Comparison of ENCODE assay signal across 9 mouse cellular contexts in genomic region chr11:71032491-71033162, GRCm38 (mm10). TPM values are rescaled to one million over a fixed set of nuclear protein-coding genes. Genes with fewer than 3 reads are reported as not detected.
DNase-seq lines count a peak whose midpoint lies in the region; ATAC-seq lines count a peak whose summit lies in the region.
"Had no signal": no experiment of that assay in that cellular context is flagged by ENCODE, and none has a peak within 500 bp of the region (broad histone marks: within the 10 kb centered on the region; RNA-seq: fewer than 3 reads in every experiment).

No protein-coding gene starts in this region.

- peak overlapping the region; percentile 73 for H3K27ac ChIP-seq in kidney, embryonic 15.5 days
- H3K27ac ChIP-seq in embryonic facial prominence, embryonic 10.5 days (replicated peaks), result peak overlapping the region; percentile 93
- H3K27ac ChIP-seq in intestine, embryonic 14.5 days (ENCODE audit: low read depth), result peak overlapping the region; percentile 74
- H3K27ac ChIP-seq in liver, embryonic 11.5 days (ENCODE audit: low read depth, low read length), result no peak overlapping the region

- DNase-seq in kidney, adult 8-10 months, result no peak
- peak; percentile 49 for DNase-seq in embryonic facial prominence, embryonic 10.5 days (ENCODE audit: low spot score)
- DNase-seq in intestine, embryonic 14.5 days (ENCODE audit: low spot score), result peak; percentile 73
- peak; percentile 46 for DNase-seq in liver, embryonic 11.5 days (ENCODE audit: low spot score)
- DNase-seq in right cerebral cortex, postnatal 25 days, result peak; percentile 45
- no peak for DNase-seq in ovary, postnatal 10 days (ENCODE audit: low spot score)

- peak overlapping the region; percentile 57 for H3K9ac ChIP-seq in kidney, embryonic 15.5 days
- H3K9ac ChIP-seq in intestine, embryonic 14.5 days (ENCODE audit: low read length), result peak overlapping the region; percentile 64
- H3K9ac ChIP-seq in liver, embryonic 11.5 days (ENCODE audit: low read depth, low read length), result peak overlapping the region; percentile 28

- H3K4me1 ChIP-seq in kidney, embryonic 15.5 days, result peaks cover 23% of the 10 kb centered on the region
- peaks cover 35% of the 10 kb centered on the region for H3K4me1 ChIP-seq in embryonic facial prominence, embryonic 10.5 days
- peaks cover 6% of the 10 kb centered on the region; the same call in 1 of the 2 replicates for H3K4me1 ChIP-seq in intestine, embryonic 14.5 days (replicated peaks; ENCODE audit: control insufficient read depth, insufficient read depth, low read length)
- H3K4me1 ChIP-seq in liver, embryonic 11.5 days (replicated peaks; ENCODE audit: control insufficient read depth, insufficient read depth, low read length), result no peaks in the 10 kb centered on the region; the same call in 1 of the 2 replicates

- peak overlapping the region; percentile 60 for H3K4me3 ChIP-seq in kidney, embryonic 15.5 days (replicated peaks)
- H3K4me3 ChIP-seq in embryonic facial prominence, embryonic 10.5 days, result peak overlapping the region; percentile 73
- H3K4me3 ChIP-seq in intestine, embryonic 14.5 days (ENCODE audit: low read depth, low read length), result peak overlapping the region; percentile 62
- peak overlapping the region; percentile 45 for H3K4me3 ChIP-seq in liver, embryonic 11.5 days (ENCODE audit: low read depth, low read length)

- peak; percentile 14; the same call in 1 of the 2 replicates for ATAC-seq in kidney, embryonic 15.5 days (replicated peaks; ENCODE audit: low FRiP score)
- 0 out of 2 replicates have a peak, but pooled peaks have one; percentile 9 for ATAC-seq in intestine, embryonic 14.5 days (replicated peaks; ENCODE audit: low FRiP score, low TSS enrichment, low read depth)
- no peak for ATAC-seq in liver, embryonic 11.5 days (replicated peaks; ENCODE audit: low FRiP score)
- ATAC-seq in granulocyte monocyte progenitor cell, adult 5-6 weeks (replicated peaks; ENCODE audit: poor library complexity, severe bottlenecking), result no peak; the same call in 1 of the 2 replicates

- no peaks in the 10 kb centered on the region for H3K27me3 ChIP-seq in kidney, embryonic 15.5 days
- H3K27me3 ChIP-seq in embryonic facial prominence, embryonic 10.5 days (replicated peaks; ENCODE audit: low read depth, poor library complexity, severe bottlenecking), result no peaks in the 10 kb centered on the region
- H3K27me3 ChIP-seq in intestine, embryonic 14.5 days (replicated peaks; ENCODE audit: control insufficient read depth, insufficient read depth, low read length), result no peaks in the 10 kb centered on the region
- H3K27me3 ChIP-seq in liver, embryonic 11.5 days (replicated peaks; ENCODE audit: control insufficient read depth, insufficient read depth, low read length), result peaks cover 7% of the 10 kb centered on the region

- 4% methylated on average over 26 of the region's 26 CpGs for WGBS in kidney, embryonic 15.5 days
- WGBS in embryonic facial prominence, embryonic 10.5 days, result 6% methylated on average over 26 of the region's 26 CpGs
- 7% methylated on average over 26 of the region's 26 CpGs for WGBS in intestine, embryonic 14.5 days
- 16% methylated on average over 26 of the region's 26 CpGs for WGBS in liver, embryonic 11.5 days

- peaks cover 8% of the 10 kb centered on the region for H3K36me3 ChIP-seq in kidney, embryonic 15.5 days
- peaks cover 38% of the 10 kb centered on the region for H3K36me3 ChIP-seq in embryonic facial prominence, embryonic 10.5 days (replicated peaks)
- peaks cover under 1% of the 10 kb centered on the region; the same call in 1 of the 2 replicates for H3K36me3 ChIP-seq in intestine, embryonic 14.5 days (ENCODE audit: control insufficient read depth, insufficient read depth, low read length)
- peaks cover 4% of the 10 kb centered on the region; the same call in 1 of the 2 replicates for H3K36me3 ChIP-seq in liver, embryonic 11.5 days (ENCODE audit: control insufficient read depth, insufficient read depth, low read length)

- no peaks in the 10 kb centered on the region for H3K9me3 ChIP-seq in kidney, embryonic 15.5 days (replicated peaks)
- H3K9me3 ChIP-seq in embryonic facial prominence, embryonic 10.5 days, result no peaks in the 10 kb centered on the region
- no peaks in the 10 kb centered on the region for H3K9me3 ChIP-seq in intestine, embryonic 14.5 days (ENCODE audit: control insufficient read depth, low read length)
- no peaks in the 10 kb centered on the region for H3K9me3 ChIP-seq in liver, embryonic 11.5 days (ENCODE audit: control insufficient read depth, low read length)
- H3K9me3 ChIP-seq: megakaryocyte, embryonic 14.5 days had no signal

- peak overlapping the region; percentile 89 for H3K4me2 ChIP-seq in kidney, embryonic 15.5 days
- peak overlapping the region; percentile 75 for H3K4me2 ChIP-seq in intestine, embryonic 14.5 days (ENCODE audit: low read length)
- peak overlapping the region; percentile 63 for H3K4me2 ChIP-seq in liver, embryonic 11.5 days

RNA-seq across cellular contexts. Expression of gene 6330403K07Rik, which starts 0.7 kb away (rescaled TPM):
- 57.7 and 69.4 TPM in 2 replicates for polyA plus RNA-seq in kidney, embryonic 15.5 days (2015; fragmentation: Nextera tagmentation; extraction: Ambion mirVana)
- polyA plus RNA-seq in embryonic facial prominence, embryonic 10.5 days (2016; fragmentation: Nextera tagmentation; extraction: Ambion mirVana), result 118 and 150 TPM in 2 replicates
- 44.1 and 50.1 TPM in 2 replicates for polyA plus RNA-seq in intestine, embryonic 14.5 days (2014; fragmentation: Nextera tagmentation; extraction: Ambion mirVana)
- 16.3 and 20.6 TPM in 2 replicates for polyA plus RNA-seq in liver, embryonic 11.5 days (2014; fragmentation: Nextera tagmentation; extraction: Ambion mirVana)
- total RNA-seq in granulocyte monocyte progenitor cell, adult 5-6 weeks (2014; fragmentation: Nextera tagmentation), result not detected in 2 replicates
- total RNA-seq in granulocyte monocyte progenitor cell, adult 5-6 weeks (2017), result not detected in 2 replicates

RNA-seq across cellular contexts. Expression of gene Derl2, which starts 13.0 kb away (rescaled TPM):
- 47.6 and 48.1 TPM in 2 replicates for polyA plus RNA-seq in kidney, embryonic 15.5 days (2015; fragmentation: Nextera tagmentation; extraction: Ambion mirVana)
- 33.1 and 33.5 TPM in 2 replicates for polyA plus RNA-seq in embryonic facial prominence, embryonic 10.5 days (2016; fragmentation: Nextera tagmentation; extraction: Ambion mirVana)
- 41.7 and 42.9 TPM in 2 replicates for polyA plus RNA-seq in intestine, embryonic 14.5 days (2014; fragmentation: Nextera tagmentation; extraction: Ambion mirVana)
- 49.5 and 51.6 TPM in 2 replicates for polyA plus RNA-seq in liver, embryonic 11.5 days (2014; fragmentation: Nextera tagmentation; extraction: Ambion mirVana)
- 24.5 and 34.0 TPM in 2 replicates for total RNA-seq in granulocyte monocyte progenitor cell, adult 5-6 weeks (2014; fragmentation: Nextera tagmentation)
- total RNA-seq in granulocyte monocyte progenitor cell, adult 5-6 weeks (2017), result 48.3 and 48.8 TPM in 2 replicates

RNA-seq across cellular contexts. Expression of gene Mis12, which starts 13.2 kb away (rescaled TPM):
- polyA plus RNA-seq in kidney, embryonic 15.5 days (2015; fragmentation: Nextera tagmentation; extraction: Ambion mirVana), result 41.1 and 43.8 TPM in 2 replicates
- 64.5 and 67.5 TPM in 2 replicates for polyA plus RNA-seq in embryonic facial prominence, embryonic 10.5 days (2016; fragmentation: Nextera tagmentation; extraction: Ambion mirVana)
- 28.5 and 32.0 TPM in 2 replicates for polyA plus RNA-seq in intestine, embryonic 14.5 days (2014; fragmentation: Nextera tagmentation; extraction: Ambion mirVana)
- 31.3 and 31.9 TPM in 2 replicates for polyA plus RNA-seq in liver, embryonic 11.5 days (2014; fragmentation: Nextera tagmentation; extraction: Ambion mirVana)
- 34.3 and 37.5 TPM in 2 replicates for total RNA-seq in granulocyte monocyte progenitor cell, adult 5-6 weeks (2014; fragmentation: Nextera tagmentation)
- total RNA-seq in granulocyte monocyte progenitor cell, adult 5-6 weeks (2017), result 30.1 and 34.5 TPM in 2 replicates

RNA-seq across cellular contexts. Expression of gene Dhx33, which starts 28.4 kb away (rescaled TPM):
- 22.1 and 22.9 TPM in 2 replicates for polyA plus RNA-seq in kidney, embryonic 15.5 days (2015; fragmentation: Nextera tagmentation; extraction: Ambion mirVana)
- 30.4 and 32.4 TPM in 2 replicates for polyA plus RNA-seq in embryonic facial prominence, embryonic 10.5 days (2016; fragmentation: Nextera tagmentation; extraction: Ambion mirVana)
- 23.0 and 24.4 TPM in 2 replicates for polyA plus RNA-seq in intestine, embryonic 14.5 days (2014; fragmentation: Nextera tagmentation; extraction: Ambion mirVana)
- polyA plus RNA-seq in liver, embryonic 11.5 days (2014; fragmentation: Nextera tagmentation; extraction: Ambion mirVana), result 24.2 and 26.6 TPM in 2 replicates
- 32.3 and 34.3 TPM in 2 replicates for total RNA-seq in granulocyte monocyte progenitor cell, adult 5-6 weeks (2014; fragmentation: Nextera tagmentation)
- 36.6 and 42.6 TPM in 2 replicates for total RNA-seq in granulocyte monocyte progenitor cell, adult 5-6 weeks (2017)

RNA-seq across cellular contexts. Expression of gene C1qbp, which starts 49.8 kb away (rescaled TPM):
- 286 and 311 TPM in 2 replicates for polyA plus RNA-seq in kidney, embryonic 15.5 days (2015; fragmentation: Nextera tagmentation; extraction: Ambion mirVana)
- polyA plus RNA-seq in embryonic facial prominence, embryonic 10.5 days (2016; fragmentation: Nextera tagmentation; extraction: Ambion mirVana), result 346 and 351 TPM in 2 replicates
- polyA plus RNA-seq in intestine, embryonic 14.5 days (2014; fragmentation: Nextera tagmentation; extraction: Ambion mirVana), result 317 and 333 TPM in 2 replicates
- polyA plus RNA-seq in liver, embryonic 11.5 days (2014; fragmentation: Nextera tagmentation; extraction: Ambion mirVana), result 568 and 569 TPM in 2 replicates
- total RNA-seq in granulocyte monocyte progenitor cell, adult 5-6 weeks (2014; fragmentation: Nextera tagmentation), result 425 and 440 TPM in 2 replicates
- 107 and 155 TPM in 2 replicates for total RNA-seq in granulocyte monocyte progenitor cell, adult 5-6 weeks (2017)

Comparison
In these comparisons a context has a peak if more than half of its experiments do, and no peak if none do; other contexts are left out.
1. ATAC-seq: peak in kidney, embryonic 15.5 days (single experiment) and intestine, embryonic 14.5 days (single experiment); none in liver, embryonic 11.5 days (single experiment) and granulocyte monocyte progenitor cell, adult 5-6 weeks (single experiment).
2. DNase-seq: peak in embryonic facial prominence, embryonic 10.5 days (single experiment), intestine, embryonic 14.5 days (single experiment), liver, embryonic 11.5 days (single experiment) and right cerebral cortex, postnatal 25 days (single experiment); none in kidney, adult 8-10 months (0 of 2) and ovary, postnatal 10 days (single experiment).
3. Peak in every context shown above with its lines, with median percentiles within 50 percentile points of each other: H3K4me2 ChIP-seq, H3K4me3 ChIP-seq and H3K9ac ChIP-seq.